Mouse (Mus musculus): ENCODE results near the gene Nav2.
A peak's percentile ranks its signal among the peaks of the same experiment; 100 is the strongest.

The Nav2 gene

GRCm38 (mm10) chr7:48887973-48888372 is 20.5 kb upstream of the Nav2 start:
- DNase-seq (ENCODE audit: extremely low read depth, insufficient read length, low spot score): peak; percentile 78

- DNase-seq (ENCODE audit: extremely low read depth, insufficient read length, low spot score): peak; percentile 66
Observed at GRCm38 (mm10) chr7:48888751-48889150, 19.8 kb upstream of the Nav2 start.

- no peak for DNase-seq (ENCODE audit: extremely low read depth, insufficient read length, low spot score)
Observed at GRCm38 (mm10) chr7:48891029-48891428, 17.5 kb upstream of the Nav2 start.

GRCm38 (mm10) chr7:48893093-48893492 is 15.4 kb upstream of the Nav2 start:
- no peak for DNase-seq (ENCODE audit: extremely low read depth, insufficient read length, low spot score)

- DNase-seq (ENCODE audit: extremely low read depth, insufficient read length, low spot score): no peak
Observed at GRCm38 (mm10) chr7:48894152-48894551, 14.4 kb upstream of the Nav2 start.

- no peak for DNase-seq (ENCODE audit: extremely low read depth, insufficient read length, low spot score)
Observed at GRCm38 (mm10) chr7:48894763-48895162, 13.8 kb upstream of the Nav2 start.

- no peak for DNase-seq (ENCODE audit: extremely low read depth, insufficient read length, low spot score)
Observed at GRCm38 (mm10) chr7:48895475-48895874, 13.0 kb upstream of the Nav2 start.

GRCm38 (mm10) chr7:48896051-48896450 is 12.5 kb upstream of the Nav2 start:
- DNase-seq (ENCODE audit: extremely low read depth, insufficient read length, low spot score): no peak

- no peak for DNase-seq (ENCODE audit: extremely low read depth, insufficient read length, low spot score)
Observed at GRCm38 (mm10) chr7:48897539-48898163, 10.9 kb upstream of the Nav2 start.

GRCm38 (mm10) chr7:48898416-48898815 is 10.1 kb upstream of the Nav2 start:
- no peak for DNase-seq (ENCODE audit: extremely low read depth, insufficient read length, low spot score)

GRCm38 (mm10) chr7:48900408-48901167 is 7.9 kb upstream of the Nav2 start:
- DNase-seq (ENCODE audit: extremely low read depth, insufficient read length, low spot score): no peak

GRCm38 (mm10) chr7:48902454-48902853 is 6.1 kb upstream of the Nav2 start:
- no peak for DNase-seq (ENCODE audit: extremely low read depth, insufficient read length, low spot score)

- no peak for DNase-seq (ENCODE audit: extremely low read depth, insufficient read length, low spot score)
Observed at GRCm38 (mm10) chr7:48909342-48909671, 791 bp downstream of the Nav2 start.

- DNase-seq (ENCODE audit: extremely low read depth, insufficient read length, low spot score): no peak
Observed at GRCm38 (mm10) chr7:48910282-48910681, 1.8 kb downstream of the Nav2 start.

GRCm38 (mm10) chr7:48911146-48911545 is 2.6 kb downstream of the Nav2 start:
- no peak for DNase-seq (ENCODE audit: extremely low read depth, insufficient read length, low spot score)

- DNase-seq (ENCODE audit: extremely low read depth, insufficient read length, low spot score): no peak
Observed at GRCm38 (mm10) chr7:48914630-48915506, 6.4 kb downstream of the Nav2 start.

- DNase-seq (ENCODE audit: extremely low read depth, insufficient read length, low spot score): peak; percentile 74
Observed at GRCm38 (mm10) chr7:48917463-48917862, 8.9 kb downstream of the Nav2 start.

- no peak for DNase-seq (ENCODE audit: extremely low read depth, insufficient read length, low spot score)
Observed at GRCm38 (mm10) chr7:48917988-48918387, 9.5 kb downstream of the Nav2 start.

GRCm38 (mm10) chr7:48918389-48918788 is 9.9 kb downstream of the Nav2 start:
- peak; percentile 63 for DNase-seq (ENCODE audit: extremely low read depth, insufficient read length, low spot score)

GRCm38 (mm10) chr7:48923620-48924019 is 15.1 kb downstream of the Nav2 start:
- no peak for DNase-seq (ENCODE audit: extremely low read depth, insufficient read length, low spot score)

GRCm38 (mm10) chr7:48925214-48925613 is 16.7 kb downstream of the Nav2 start:
- no peak for DNase-seq (ENCODE audit: extremely low read depth, insufficient read length, low spot score)
